Mouse (Mus musculus) midbrain, embryonic 12.5 days (tissue): ENCODE measurements around the gene Pde3a. TPM values are rescaled to one million over a fixed set of nuclear protein-coding genes. Genes with fewer than 3 reads are reported as not detected.

Source experiments
- ATAC-seq: fragments of 200-750 bp; cut with Nextera tagmentation; 2 replicates; pipeline ENCODE4 v1.8.0; 2017; ENCODE audit warnings: low read depth, moderate TSS enrichment, moderate library complexity; ENCODE audit not compliant: low FRiP score
- H3K27ac ChIP-seq: fragments of 300-500 bp; sonication (generic); replicated peaks from 2 replicates; pipeline ENCODE4 v1.5.1; 2016; ENCODE audit warnings: mild to moderate bottlenecking
- H3K27me3 ChIP-seq: fragments of 300-500 bp; sonication (generic); 2 replicates; pipeline ENCODE4 v1.6.1; 2016; ENCODE audit warnings: mild to moderate bottlenecking
- H3K36me3 ChIP-seq: fragments of 300-500 bp; sonication (generic); 2 replicates; pipeline ENCODE4 v1.6.1; 2016
- H3K4me1 ChIP-seq: fragments of 300-500 bp; sonication (generic); 2 replicates; pipeline ENCODE4 v1.6.1; 2016
- H3K4me2 ChIP-seq: fragments of 300-500 bp; sonication (generic); replicated peaks from 2 replicates; pipeline ENCODE4 v1.6.1; 2016; ENCODE audit warnings: mild to moderate bottlenecking, moderate library complexity
- H3K4me3 ChIP-seq: fragments of 300-500 bp; sonication (generic); 2 replicates; pipeline ENCODE4 v1.5.1; 2016; ENCODE audit warnings: mild to moderate bottlenecking
- H3K9ac ChIP-seq: fragments of 300-500 bp; sonication (generic); replicated peaks from 2 replicates; pipeline ENCODE4 v1.6.1; 2016; ENCODE audit warnings: mild to moderate bottlenecking, moderate library complexity
- H3K9me3 ChIP-seq: fragments of 300-500 bp; sonication (generic); 2 replicates; pipeline ENCODE4 v1.6.1; 2016; ENCODE audit warnings: mild to moderate bottlenecking
- WGBS: fragments of 180-500 bp; shearing (Covaris S2); methylation state at CpG from one replicate; pipeline ENCODE4 v1.1.7; 2016; 5-methylcytosine and 5-hydroxymethylcytosine counted together
- polyA plus RNA-seq: library from polyadenylated mRNA; unstranded; fragments of >200 nt; fragmentation: Nextera tagmentation; extraction: Ambion mirVana; gene quantifications from 2 replicates; pipeline ENCODE4 v1.2.1, GENCODE M21; 2016

Gene Pde3a
- polyA plus RNA-seq, 1 experiment from 2014 or later = 2.7 TPM

DNA sequence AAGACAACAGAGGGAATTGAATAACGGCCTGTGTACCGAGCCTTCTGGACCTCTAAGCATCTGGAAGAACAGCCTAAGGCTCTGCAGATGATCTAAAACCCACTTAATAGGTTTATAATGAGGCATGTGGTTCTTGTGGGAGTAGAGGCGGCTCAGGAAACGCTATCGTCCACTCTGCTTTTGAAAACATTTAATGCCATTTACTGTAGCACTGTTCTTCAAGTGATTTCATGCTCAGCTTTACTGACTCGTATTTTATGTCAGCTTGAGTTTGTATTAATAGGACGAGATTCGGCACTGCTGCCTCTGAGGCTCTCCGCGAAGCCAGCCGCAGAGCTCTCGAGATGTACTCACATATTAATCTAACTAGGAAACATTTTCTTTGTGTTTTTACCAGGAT is 131.9 kb downstream of the Pde3a start:
- Histone ChIP-seq H3K27ac (no peak overlapping the region), H3K4me2 (no peak overlapping the region), H3K4me1 (0 out of 2 replicates have a peak, but pooled peaks cover 4% of the 10 kb centered on the region), H3K4me3 (no peak overlapping the region), H3K9ac (no peak overlapping the region), H3K9me3 (no peaks in the 10 kb centered on the region), H3K27me3 (no peaks in the 10 kb centered on the region), H3K36me3 (no peaks in the 10 kb centered on the region)
- ATAC-seq = peak; percentile 55; the same call in 1 of the 2 replicates
- WGBS = 50% methylated on average over 12 of the region's 12 CpGs

DNA sequence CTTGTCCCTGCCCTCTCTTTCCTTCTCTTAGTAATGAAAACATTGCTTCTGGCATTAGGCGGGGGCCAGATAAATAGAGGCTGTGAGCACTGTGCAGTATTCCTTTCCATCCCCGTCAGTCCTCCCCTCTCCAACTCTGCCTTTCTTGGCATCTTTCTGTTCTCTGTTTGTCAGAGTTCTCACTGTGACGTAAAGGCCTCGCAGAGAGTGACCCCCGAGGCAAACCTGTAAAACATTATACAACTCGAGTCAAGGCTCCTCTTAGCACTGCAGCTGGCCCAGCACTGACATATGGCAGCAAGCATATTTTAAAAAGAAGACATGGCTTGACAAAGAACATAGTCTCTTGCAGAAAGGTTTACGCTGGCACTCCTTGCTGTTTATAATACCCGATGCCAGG is 132.4 kb downstream of the Pde3a start:
- peak; percentile 53 for ATAC-seq
- H3K9ac ChIP-seq = no peak overlapping the region
- no peak overlapping the region for H3K27ac ChIP-seq
- no peaks in the 10 kb centered on the region for H3K9me3 ChIP-seq
- no peak overlapping the region for H3K4me2 ChIP-seq
- H3K4me3 ChIP-seq = no peak overlapping the region
- WGBS = 61% methylated on average over 8 of the region's 8 CpGs
- 0 out of 2 replicates have a peak, but pooled peaks cover 4% of the 10 kb centered on the region for H3K4me1 ChIP-seq
- no peaks in the 10 kb centered on the region for H3K36me3 ChIP-seq
- no peaks in the 10 kb centered on the region for H3K27me3 ChIP-seq

DNA sequence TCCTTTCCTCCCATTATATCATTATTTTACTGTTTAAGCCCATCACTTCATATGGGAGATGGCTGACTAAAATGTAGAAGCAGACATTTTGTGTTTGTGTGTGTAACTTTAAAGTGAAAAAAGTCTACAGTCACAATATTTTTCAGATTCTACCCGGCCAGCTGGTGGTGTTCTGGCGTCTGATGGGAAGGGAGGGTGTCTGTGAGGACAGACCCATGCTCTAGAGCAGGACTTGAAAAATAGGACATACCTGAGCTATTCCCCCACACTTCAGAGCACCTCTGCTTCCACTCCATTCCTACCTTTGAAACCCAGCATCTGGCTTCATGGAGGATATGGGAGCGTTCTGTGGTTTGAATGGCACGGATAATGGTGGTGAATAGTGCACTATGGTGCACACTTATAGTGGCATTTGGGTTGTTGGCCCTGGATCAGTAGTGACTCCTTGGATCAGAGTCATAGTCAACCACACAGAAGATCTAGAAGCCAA is 132.9 kb downstream of the Pde3a start:
- H3K27me3 ChIP-seq = no peaks in the 10 kb centered on the region
- 98% methylated on average over 4 of the region's 4 CpGs for WGBS
- 0 out of 2 replicates have a peak, but pooled peaks cover 4% of the 10 kb centered on the region for H3K4me1 ChIP-seq
- no peak overlapping the region for H3K9ac ChIP-seq
- H3K4me2 ChIP-seq = no peak overlapping the region
- H3K4me3 ChIP-seq = no peak overlapping the region
- no peaks in the 10 kb centered on the region for H3K9me3 ChIP-seq
- ATAC-seq = no peak
- H3K36me3 ChIP-seq = no peaks in the 10 kb centered on the region
- H3K27ac ChIP-seq = no peak overlapping the region

DNA sequence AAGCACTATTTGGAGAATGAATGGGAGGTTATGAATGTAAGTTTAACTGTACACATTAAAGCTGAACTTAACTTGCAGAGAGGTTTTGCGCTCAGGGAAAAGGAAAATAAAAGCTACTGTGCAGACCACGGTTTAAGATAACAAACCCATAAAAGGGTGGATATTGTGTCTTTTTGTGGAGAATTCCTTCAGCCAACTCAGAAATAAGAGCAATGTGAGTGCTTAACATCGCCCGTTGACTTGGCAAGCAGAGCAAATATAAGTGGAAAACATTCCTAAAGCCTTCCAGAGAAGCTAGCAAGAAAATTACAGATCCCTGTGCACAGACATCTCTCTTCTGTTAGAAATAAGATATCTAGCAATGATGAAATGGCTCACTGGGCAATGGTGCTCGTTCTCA is 139.0 kb downstream of the Pde3a start:
- WGBS = 90% methylated on average over 5 of the region's 5 CpGs
- Histone ChIP-seq H3K27ac (no peak overlapping the region), H3K9me3 (no peaks in the 10 kb centered on the region), H3K9ac (no peak overlapping the region), H3K27me3 (no peaks in the 10 kb centered on the region), H3K4me1 (no peaks in the 10 kb centered on the region), H3K36me3 (no peaks in the 10 kb centered on the region), H3K4me2 (no peak overlapping the region), H3K4me3 (no peak overlapping the region)
- no peak for ATAC-seq

DNA sequence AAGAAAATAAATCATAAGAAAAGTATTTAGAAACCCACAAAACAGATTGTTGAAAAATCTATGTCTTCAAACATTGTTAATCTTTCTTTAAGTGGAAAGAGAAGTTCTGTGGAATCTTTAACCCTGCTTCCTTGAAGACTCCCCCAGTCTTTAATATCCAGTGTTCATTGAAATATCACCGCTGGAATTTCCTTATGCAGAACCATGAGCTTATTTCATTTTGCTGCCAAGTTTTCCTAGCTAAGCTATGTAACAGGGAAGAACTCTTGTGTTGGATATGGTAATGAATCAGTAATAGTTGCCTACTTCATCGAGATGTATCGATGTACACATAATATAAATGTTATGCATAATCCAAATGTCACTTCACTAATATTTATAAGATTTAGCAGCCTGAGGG is 146.9 kb downstream of the Pde3a start:
- no peak overlapping the region for H3K4me2 ChIP-seq
- WGBS = 90% methylated on average over 3 of the region's 3 CpGs
- no peak overlapping the region for H3K9ac ChIP-seq
- no peak overlapping the region for H3K4me3 ChIP-seq
- H3K36me3 ChIP-seq = no peaks in the 10 kb centered on the region
- H3K4me1 ChIP-seq = 0 out of 2 replicates have a peak, but pooled peaks cover 4% of the 10 kb centered on the region
- no peak for ATAC-seq
- H3K27me3 ChIP-seq = no peaks in the 10 kb centered on the region
- no peak overlapping the region for H3K27ac ChIP-seq
- H3K9me3 ChIP-seq = no peaks in the 10 kb centered on the region

DNA sequence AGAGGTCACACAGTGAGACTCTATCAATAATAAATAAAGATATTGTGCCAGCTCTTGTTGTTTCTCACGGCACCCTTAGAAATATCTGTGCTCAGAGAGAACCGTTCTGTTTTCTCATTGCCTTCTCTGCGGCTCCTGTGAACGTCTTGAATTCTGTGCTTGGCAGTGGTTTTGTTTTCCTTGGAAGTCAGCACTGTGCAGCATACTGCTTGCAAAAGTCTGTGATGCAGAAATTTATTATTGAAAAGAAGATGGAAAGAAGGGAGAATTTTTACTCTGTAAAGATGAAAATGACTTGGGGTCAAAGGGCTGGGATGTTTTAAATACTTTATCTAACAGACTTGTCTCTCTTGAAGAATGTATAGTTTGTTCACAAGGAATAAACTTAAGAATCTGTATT is 150.3 kb downstream of the Pde3a start:
- Histone ChIP-seq H3K27me3 (no peaks in the 10 kb centered on the region), H3K27ac (no peak overlapping the region), H3K4me2 (no peak overlapping the region), H3K9me3 (no peaks in the 10 kb centered on the region), H3K9ac (no peak overlapping the region), H3K4me1 (0 out of 2 replicates have a peak, but pooled peaks cover 4% of the 10 kb centered on the region), H3K4me3 (no peak overlapping the region), H3K36me3 (no peaks in the 10 kb centered on the region)
- WGBS = 65% methylated on average over 4 of the region's 4 CpGs
- ATAC-seq = no peak

DNA sequence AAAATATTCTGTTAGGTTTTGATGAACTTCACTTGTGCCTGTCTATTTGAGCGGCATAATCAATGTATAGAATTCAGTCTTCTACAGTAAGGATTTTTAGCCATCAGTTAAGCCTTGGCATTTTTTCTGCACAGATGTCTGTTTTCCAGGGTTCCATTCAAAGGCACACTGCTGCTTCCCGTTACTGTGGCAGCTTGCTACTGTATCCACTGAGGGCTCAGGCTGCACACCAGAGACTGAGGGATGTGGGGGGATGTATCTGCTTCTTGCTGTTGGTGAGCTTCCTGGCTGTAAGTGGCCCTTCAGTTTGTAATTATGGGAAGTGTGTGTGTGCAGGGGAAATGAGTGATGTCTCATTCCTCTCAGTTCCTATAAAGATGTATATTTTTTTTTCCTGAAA is 154.9 kb downstream of the Pde3a start:
- ATAC-seq = 0 out of 2 replicates have a peak, but pooled peaks have one; percentile 54
- 62% methylated on average over 2 of the region's 2 CpGs for WGBS
- H3K9ac ChIP-seq = no peak overlapping the region
- no peaks in the 10 kb centered on the region for H3K9me3 ChIP-seq
- H3K4me2 ChIP-seq = no peak overlapping the region
- H3K4me3 ChIP-seq = no peak overlapping the region
- H3K36me3 ChIP-seq = no peaks in the 10 kb centered on the region
- 0 out of 2 replicates have a peak, but pooled peaks cover 4% of the 10 kb centered on the region for H3K4me1 ChIP-seq
- H3K27me3 ChIP-seq = no peaks in the 10 kb centered on the region
- no peak overlapping the region for H3K27ac ChIP-seq

DNA sequence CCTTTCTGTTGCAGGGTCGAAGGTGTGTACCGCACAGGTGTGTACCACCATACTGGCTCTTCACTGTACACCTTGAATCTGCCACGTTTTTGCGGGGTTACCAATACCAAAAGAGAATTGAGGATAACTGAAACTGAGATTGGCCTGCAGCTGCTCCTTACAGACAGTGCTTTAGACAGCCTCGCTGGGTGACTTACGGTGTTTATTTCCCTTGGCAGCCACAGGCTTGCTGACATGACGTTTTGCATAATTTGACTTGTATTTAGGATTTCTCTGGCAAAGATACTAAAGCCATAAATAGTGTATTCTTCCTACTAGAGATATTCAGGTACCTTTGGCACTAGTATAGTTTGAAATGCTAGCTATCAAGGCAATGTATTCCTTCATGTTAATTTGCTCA is 155.6 kb downstream of the Pde3a start:
- Histone ChIP-seq H3K4me3 (no peak overlapping the region), H3K27ac (no peak overlapping the region), H3K27me3 (no peaks in the 10 kb centered on the region), H3K4me1 (no peaks in the 10 kb centered on the region), H3K36me3 (no peaks in the 10 kb centered on the region), H3K4me2 (no peak overlapping the region), H3K9ac (no peak overlapping the region), H3K9me3 (no peaks in the 10 kb centered on the region)
- 82% methylated on average over 7 of the region's 7 CpGs for WGBS
- 0 out of 2 replicates have a peak, but pooled peaks have one; percentile 12 for ATAC-seq

DNA sequence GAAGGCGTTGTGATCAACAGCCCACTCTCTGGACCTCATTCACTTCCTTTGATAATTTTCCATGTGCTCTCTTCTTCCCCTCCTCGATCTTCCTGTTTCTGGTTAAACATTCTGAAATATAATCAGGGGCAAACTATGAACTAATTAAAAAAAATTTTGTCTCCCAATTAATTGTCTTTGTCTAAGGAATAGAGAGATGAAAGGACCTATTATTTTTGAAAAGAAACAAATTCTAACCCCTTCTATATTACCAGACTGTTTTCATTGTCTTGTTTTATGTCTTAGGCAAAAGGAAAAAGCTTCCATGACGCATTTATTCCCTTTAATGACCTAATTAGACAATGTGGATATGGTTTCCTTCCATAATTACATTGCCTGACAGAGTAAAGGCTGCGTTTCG is 156.4 kb downstream of the Pde3a start:
- no peak overlapping the region for H3K9ac ChIP-seq
- H3K4me2 ChIP-seq = no peak overlapping the region
- 76% methylated on average over 5 of the region's 5 CpGs for WGBS

DNA sequence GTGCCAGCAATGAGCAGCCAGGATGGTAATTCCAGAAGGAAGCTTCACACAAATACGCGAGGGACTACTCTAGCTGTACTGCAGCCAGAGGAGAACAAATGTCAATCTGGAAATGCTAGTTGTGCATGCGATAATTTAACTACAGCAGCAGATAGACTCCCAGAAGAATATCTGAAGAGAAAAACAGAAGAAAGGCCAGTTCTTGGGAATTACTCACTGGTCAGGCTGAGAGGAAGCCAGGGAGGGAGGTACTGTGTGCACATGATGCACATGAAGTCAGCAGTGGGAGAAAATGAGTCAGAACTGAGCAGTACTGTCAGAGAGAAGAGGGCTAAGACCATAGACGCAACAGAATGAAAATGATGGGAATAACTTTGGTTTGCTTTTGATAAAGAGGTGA is 159.7 kb downstream of the Pde3a start:
- Histone ChIP-seq H3K27me3 (no peaks in the 10 kb centered on the region), H3K9me3 (no peaks in the 10 kb centered on the region), H3K27ac (no peak overlapping the region), H3K4me1 (no peaks in the 10 kb centered on the region), H3K36me3 (no peaks in the 10 kb centered on the region), H3K4me2 (no peak overlapping the region), H3K9ac (no peak overlapping the region), H3K4me3 (no peak overlapping the region)
- WGBS = 93% methylated on average over 4 of the region's 4 CpGs
- ATAC-seq = no peak

More for the DNA sequence above, 156.4 kb downstream of the Pde3a start:
- no peak overlapping the region for H3K27ac ChIP-seq
- ATAC-seq = no peak
- H3K36me3 ChIP-seq = no peaks in the 10 kb centered on the region
- H3K9me3 ChIP-seq = no peaks in the 10 kb centered on the region
- no peaks in the 10 kb centered on the region for H3K4me1 ChIP-seq
- no peaks in the 10 kb centered on the region for H3K27me3 ChIP-seq
- no peak overlapping the region for H3K4me3 ChIP-seq

DNA sequence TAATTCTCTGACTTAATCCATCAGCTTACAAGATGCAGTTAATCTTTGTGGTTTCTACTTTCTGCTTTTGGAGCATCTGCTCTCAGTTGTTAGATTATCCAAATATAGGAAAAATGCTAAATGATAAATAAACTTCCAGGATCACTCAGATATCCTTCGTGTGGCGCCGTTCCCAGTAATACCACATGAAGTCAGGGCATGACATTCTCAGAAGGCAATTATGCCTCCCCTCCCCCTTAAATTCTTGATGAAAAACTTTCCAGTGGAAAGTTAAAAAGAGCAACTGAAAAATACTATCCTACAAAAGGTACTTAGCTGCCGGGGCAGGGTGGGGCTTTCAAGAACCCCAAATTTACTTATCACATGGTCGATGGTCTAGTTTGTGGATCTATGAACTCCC is 161.8 kb downstream of the Pde3a start:
- Histone ChIP-seq H3K4me2 (no peak overlapping the region), H3K9ac (no peak overlapping the region), H3K36me3 (no peaks in the 10 kb centered on the region), H3K9me3 (no peaks in the 10 kb centered on the region), H3K27ac (no peak overlapping the region), H3K4me3 (no peak overlapping the region), H3K27me3 (no peaks in the 10 kb centered on the region), H3K4me1 (no peaks in the 10 kb centered on the region)
- ATAC-seq = no peak
- 86% methylated on average over 5 of the region's 5 CpGs for WGBS

DNA sequence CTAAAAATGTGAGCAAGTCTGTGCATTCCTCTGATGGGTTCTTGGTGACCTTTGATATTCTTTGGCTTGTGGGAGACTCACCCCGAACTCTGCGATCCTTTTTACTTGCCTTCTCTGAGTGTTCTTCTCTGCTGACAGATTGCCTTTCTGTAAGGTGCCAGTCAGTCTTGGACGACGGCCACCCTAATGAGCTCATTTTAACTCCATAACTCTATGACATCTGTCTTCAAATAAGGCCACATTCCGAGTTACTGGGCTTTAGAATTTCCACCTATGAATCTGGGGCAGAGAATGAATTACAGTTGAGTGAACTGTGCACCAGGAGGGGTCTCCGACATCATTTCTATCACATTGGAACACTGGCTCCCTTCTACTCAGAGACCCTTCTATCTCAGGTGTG is 176.0 kb downstream of the Pde3a start:
- no peak overlapping the region for H3K27ac ChIP-seq
- no peaks in the 10 kb centered on the region for H3K4me1 ChIP-seq
- WGBS = 89% methylated on average over 6 of the region's 6 CpGs
- H3K36me3 ChIP-seq = no peaks in the 10 kb centered on the region
- H3K4me2 ChIP-seq = no peak overlapping the region
- H3K27me3 ChIP-seq = no peaks in the 10 kb centered on the region
- no peak overlapping the region for H3K9ac ChIP-seq
- no peaks in the 10 kb centered on the region for H3K9me3 ChIP-seq
- H3K4me3 ChIP-seq = no peak overlapping the region
- no peak for ATAC-seq

DNA sequence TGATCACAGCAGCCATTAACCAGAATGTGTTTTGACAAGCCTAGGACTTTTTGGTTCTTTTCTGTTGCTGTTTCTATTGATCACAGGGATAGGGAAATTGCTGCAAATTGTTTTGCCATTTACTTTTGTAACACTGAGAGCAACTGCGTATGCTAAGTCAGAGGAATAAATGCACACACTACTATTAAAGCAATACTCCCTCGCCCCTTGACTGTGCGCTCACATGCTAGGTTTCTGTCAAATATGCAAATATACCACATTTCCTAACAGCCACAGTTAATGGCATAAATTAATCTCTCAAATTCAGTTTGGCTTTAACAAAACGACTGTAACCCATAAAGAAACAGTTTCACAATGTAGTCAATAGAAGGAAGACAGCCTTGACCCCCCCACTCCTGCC is 179.5 kb downstream of the Pde3a start:
- Histone ChIP-seq H3K4me3 (no peak overlapping the region), H3K4me1 (no peaks in the 10 kb centered on the region), H3K9me3 (no peaks in the 10 kb centered on the region), H3K9ac (no peak overlapping the region), H3K4me2 (no peak overlapping the region), H3K27ac (no peak overlapping the region), H3K36me3 (no peaks in the 10 kb centered on the region), H3K27me3 (no peaks in the 10 kb centered on the region)
- no peak for ATAC-seq
- WGBS = 87% methylated on average over 4 of the region's 4 CpGs
